Mouse (Mus musculus) stomach, postnatal 0 days (tissue): Measurements from ENCODE around the gene Grin3a. TPM values are rescaled to one million over a fixed set of nuclear protein-coding genes. Genes with fewer than 3 reads are reported as not detected.
A peak's percentile ranks its signal among the peaks of the same experiment; 100 is the strongest.

Experiments used
- ATAC-seq: fragments of 200-750 bp; cut with Nextera tagmentation; 2 replicates; pipeline ENCODE4 v1.8.0; 2017; ENCODE audit not compliant: low FRiP score, low TSS enrichment
- DNase-seq: peaks from one replicate; pipeline ENCODE4 v3.0.0-alpha.2; 2016; ENCODE audit warnings: low spot score
- H3K27ac ChIP-seq: fragments of 300-500 bp; sonication (generic); replicated peaks from 2 replicates; pipeline ENCODE4 v1.5.1; 2014; ENCODE audit warnings: mild to moderate bottlenecking, control low read depth
- H3K27me3 ChIP-seq: fragments of 300-500 bp; sonication (generic); 2 replicates; pipeline ENCODE4 v1.6.1; 2014; ENCODE audit warnings: low read length; ENCODE audit not compliant: control insufficient read depth, insufficient read depth
- H3K36me3 ChIP-seq: fragments of 300-500 bp; sonication (generic); 2 replicates; pipeline ENCODE4 v1.6.1; 2014; ENCODE audit warnings: low read length, mixed read lengths; ENCODE audit not compliant: control insufficient read depth, insufficient read depth
- H3K4me1 ChIP-seq: fragments of 300-500 bp; sonication (generic); replicated peaks from 2 replicates; pipeline ENCODE4 v1.6.1; 2014; ENCODE audit warnings: antibody characterized with exemption; ENCODE audit not compliant: control insufficient read depth, insufficient read depth
- H3K4me2 ChIP-seq: fragments of 300-500 bp; sonication (generic); replicated peaks from 2 replicates; pipeline ENCODE4 v1.6.1; 2014; ENCODE audit warnings: low read depth, mild to moderate bottlenecking, control low read depth, moderate library complexity
- H3K4me3 ChIP-seq: fragments of 300-500 bp; sonication (generic); 2 replicates; pipeline ENCODE4 v1.5.1; 2014; ENCODE audit warnings: low read depth, low read length, control low read depth
- H3K9ac ChIP-seq: fragments of 300-500 bp; sonication (generic); 2 replicates; pipeline ENCODE4 v1.6.1; 2014; ENCODE audit warnings: mild to moderate bottlenecking, low read length, control low read depth, mixed read lengths
- H3K9me3 ChIP-seq: fragments of 300-500 bp; sonication (generic); 2 replicates; pipeline ENCODE4 v1.6.1; 2016; ENCODE audit warnings: low read length; ENCODE audit not compliant: control insufficient read depth
- CTCF ChIP-seq: IDR thresholded peaks from 2 replicates; pipeline ENCODE4 v1.5.1; 2016; ENCODE audit warnings: antibody characterized with exemption, low read depth, mild to moderate bottlenecking, moderate library complexity
- EP300 ChIP-seq: optimal IDR thresholded peaks from 2 replicates; pipeline ENCODE3; 2016; ENCODE audit warnings: antibody characterized with exemption
- WGBS: fragments of 180-500 bp; shearing (Covaris S2); extraction: QIAGEN DNeasy Blood & Tissue Kit; methylation state at CpG from one replicate; pipeline ENCODE4 v1.1.7; 2014; 5-methylcytosine and 5-hydroxymethylcytosine counted together
- polyA plus RNA-seq: library from polyadenylated mRNA; unstranded; fragments of >200 nt; fragmentation: Nextera tagmentation; extraction: Ambion mirVana; gene quantifications from 2 replicates; pipeline ENCODE4 v1.2.1, GENCODE M21; 2015

The Grin3a gene
- polyA plus RNA-seq, 1 experiment from 2014 or later, result 0.46 TPM

- Histone ChIP-seq H3K27me3 (no peaks in the 10 kb centered on the region), H3K4me2 (no peak overlapping the region), H3K9ac (no peak overlapping the region), H3K27ac (no peak overlapping the region), H3K36me3 (no peaks in the 10 kb centered on the region), H3K9me3 (no peaks in the 10 kb centered on the region), H3K4me1 (no peaks in the 10 kb centered on the region), H3K4me3 (no peak overlapping the region)
- ATAC-seq (no peak), DNase-seq (no peak)
- WGBS, result 47% methylated on average over 12 of the region's 12 CpGs
- TF ChIP-seq CTCF (no peak), EP300 (no peak)
Measured at GRCm38 (mm10) chr4:49691405-49692194, 153.9 kb downstream of the Grin3a start.

GRCm38 (mm10) chr4:49688594-49689288 lies 156.8 kb downstream of the Grin3a start:
- TF ChIP-seq EP300, result no peak
- TF ChIP-seq CTCF, result peak; percentile 96
- DNase-seq (peak; percentile 48), ATAC-seq (0 out of 2 replicates have a peak, but pooled peaks have one; percentile 24)
- H3K9me3 ChIP-seq, result no peaks in the 10 kb centered on the region
- H3K9ac ChIP-seq, result no peak overlapping the region
- no peaks in the 10 kb centered on the region for H3K4me1 ChIP-seq
- H3K27ac ChIP-seq, result no peak overlapping the region
- no peaks in the 10 kb centered on the region for H3K27me3 ChIP-seq
- no peak overlapping the region for H3K4me3 ChIP-seq
- WGBS, result 24% methylated on average over 9 of the region's 9 CpGs
- no peak overlapping the region for H3K4me2 ChIP-seq
- H3K36me3 ChIP-seq, result no peaks in the 10 kb centered on the region

GRCm38 (mm10) chr4:49681812-49682211 lies 163.7 kb downstream of the Grin3a start, which contains the start of gene Ppp3r2:
Gene Ppp3r2 (minus strand): TSS chr4:49682024.
- no peaks in the 10 kb centered on the region for H3K4me1 ChIP-seq
- 85% methylated on average over 13 of the region's 13 CpGs for WGBS

GRCm38 (mm10) chr4:49680171-49680875 lies 165.2 kb downstream of the Grin3a start:
- Histone ChIP-seq H3K4me1 (no peaks in the 10 kb centered on the region), H3K27ac (no peak overlapping the region)
- DNase-seq, result no peak

More at GRCm38 (mm10) chr4:49681812-49682211, 163.7 kb downstream of the Grin3a start, which contains the start of gene Ppp3r2:
- no peak for DNase-seq
- no peak within 1 kb of the TSS for H3K4me3 ChIP-seq
- no peak within 1 kb of the TSS for H3K4me2 ChIP-seq
- no peak within 1 kb of the TSS for H3K9ac ChIP-seq
- no peak for ATAC-seq
- H3K27me3 ChIP-seq, result no peaks in the 10 kb centered on the region
- TF ChIP-seq CTCF, result no peak
- no peak for TF ChIP-seq EP300
- H3K36me3 ChIP-seq, result no peaks in the 10 kb centered on the region
- H3K9me3 ChIP-seq, result no peaks in the 10 kb centered on the region
- no peak within 1 kb of the TSS for H3K27ac ChIP-seq

GRCm38 (mm10) chr4:49676790-49677189 lies 168.8 kb downstream of the Grin3a start:
- H3K4me1 ChIP-seq, result no peaks in the 10 kb centered on the region
- H3K9me3 ChIP-seq, result no peaks in the 10 kb centered on the region
- no peak overlapping the region for H3K4me2 ChIP-seq
- no peaks in the 10 kb centered on the region for H3K27me3 ChIP-seq
- no peaks in the 10 kb centered on the region for H3K36me3 ChIP-seq
- no peak overlapping the region for H3K9ac ChIP-seq
- no peak overlapping the region for H3K4me3 ChIP-seq
- TF ChIP-seq CTCF, result no peak
- TF ChIP-seq EP300, result no peak
- DNase-seq (no peak), ATAC-seq (no peak)
- no peak overlapping the region for H3K27ac ChIP-seq
- 64% methylated on average over 7 of the region's 7 CpGs for WGBS

More at GRCm38 (mm10) chr4:49680171-49680875, 165.2 kb downstream of the Grin3a start:
- Histone ChIP-seq H3K9me3 (no peaks in the 10 kb centered on the region), H3K36me3 (no peaks in the 10 kb centered on the region), H3K9ac (no peak overlapping the region), H3K27me3 (no peaks in the 10 kb centered on the region), H3K4me3 (no peak overlapping the region), H3K4me2 (no peak overlapping the region)
- WGBS, result 83% methylated on average over 11 of the region's 11 CpGs
- no peak for TF ChIP-seq EP300
- ATAC-seq, result no peak
